Mouse (Mus musculus): ENCODE data around the gene Sesn3. TPM values are rescaled to one million over a fixed set of nuclear protein-coding genes. Genes with fewer than 3 reads are reported as not detected.

Gene Sesn3
- total and polyA plus RNA-seq, 3 experiments, result 1.5 to 6.0 TPM; not detected in 1

DNA sequence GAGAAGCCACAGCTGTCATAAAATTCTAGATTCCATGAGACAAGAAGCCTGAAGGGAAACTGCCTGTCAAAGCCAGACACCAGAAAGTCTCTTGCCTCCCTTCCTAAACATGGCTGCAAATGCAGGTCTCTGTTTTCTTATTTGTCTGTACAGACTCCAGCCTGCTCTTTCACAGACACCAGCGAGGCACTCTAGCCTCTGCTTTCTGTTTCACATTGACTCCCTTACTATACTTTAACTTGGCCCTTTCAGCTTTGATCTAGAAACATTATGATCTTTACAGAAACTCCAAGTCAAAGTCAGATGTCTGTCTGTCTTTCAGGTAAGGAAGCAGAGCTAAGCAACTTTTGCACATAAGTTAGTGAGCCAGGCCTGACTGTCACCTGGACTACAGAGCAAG lies 77.5 kb downstream of the Sesn3 start:
- no peaks in the 10 kb centered on the region for H3K9me3 ChIP-seq (replicated peaks; ENCODE audit: insufficient read depth, low read length)
- TF ChIP-seq MYB (IDR thresholded peaks at IDR 0.05; ENCODE audit: low read depth, low read length), result no peak
- TF ChIP-seq BHLHE40 (IDR thresholded peaks at IDR 0.05; ENCODE audit: borderline replicate concordance, low read depth, low read length), result no peak
- no peak for TF ChIP-seq POLR2A (IDR thresholded peaks at IDR 0.05; ENCODE audit: control insufficient read depth in 1 of 2, insufficient read depth in 1 of 2, low read depth in 1 of 2, low read length in 2 of 2, poor library complexity in 1 of 2)
- TF ChIP-seq E2F4 (IDR thresholded peaks at IDR 0.05; ENCODE audit: borderline replicate concordance, low read depth, low read length), result no peak
- TF ChIP-seq TBP (IDR thresholded peaks at IDR 0.05; ENCODE audit: low read depth, low read length), result no peak
- no peak for TF ChIP-seq HCFC1 (IDR thresholded peaks at IDR 0.05; ENCODE audit: low read depth, low read length)
- TF ChIP-seq ZMIZ1 (IDR thresholded peaks at IDR 0.05; ENCODE audit: low read depth, low read length), result no peak
- TF ChIP-seq MAZ (IDR thresholded peaks at IDR 0.05; ENCODE audit: low read depth, low read length), result no peak
- TF ChIP-seq MAX (IDR thresholded peaks at IDR 0.05; ENCODE audit: low read length), result no peak
- TF ChIP-seq TCF12 (IDR thresholded peaks at IDR 0.05; ENCODE audit: low read depth, low read length), result no peak
- no peaks in the 10 kb centered on the region for H3K36me3 ChIP-seq (ENCODE audit: control insufficient read depth in 1 of 2, insufficient read depth in 2 of 2, low read length in 2 of 2)
- H3K9ac ChIP-seq (ENCODE audit: control insufficient read depth, low read depth, low read length, poor library complexity, severe bottlenecking), result no peak overlapping the region
- no peaks in the 10 kb centered on the region for H3K27me3 ChIP-seq (ENCODE audit: control insufficient read depth in 1 of 2, insufficient read depth in 2 of 2, low read length in 2 of 2)
- no peak overlapping the region for H3K4me3 ChIP-seq (ENCODE audit: control insufficient read depth in 1 of 2, insufficient read depth in 1 of 2, low read depth in 2 of 2, low read length in 2 of 2)
- H3K27ac ChIP-seq (ENCODE audit: control insufficient read depth, low read depth, low read length), result no peak overlapping the region
- no peaks in the 10 kb centered on the region for H3K4me1 ChIP-seq (ENCODE audit: control insufficient read depth in 1 of 2, insufficient read depth in 2 of 2, low read length in 2 of 2)
- H3K79me2 ChIP-seq (ENCODE audit: control insufficient read depth, insufficient read depth, low read length, poor library complexity), result no peaks in the 10 kb centered on the region
- no peak for DNase-seq (ENCODE audit: low read depth, low spot score)

DNA sequence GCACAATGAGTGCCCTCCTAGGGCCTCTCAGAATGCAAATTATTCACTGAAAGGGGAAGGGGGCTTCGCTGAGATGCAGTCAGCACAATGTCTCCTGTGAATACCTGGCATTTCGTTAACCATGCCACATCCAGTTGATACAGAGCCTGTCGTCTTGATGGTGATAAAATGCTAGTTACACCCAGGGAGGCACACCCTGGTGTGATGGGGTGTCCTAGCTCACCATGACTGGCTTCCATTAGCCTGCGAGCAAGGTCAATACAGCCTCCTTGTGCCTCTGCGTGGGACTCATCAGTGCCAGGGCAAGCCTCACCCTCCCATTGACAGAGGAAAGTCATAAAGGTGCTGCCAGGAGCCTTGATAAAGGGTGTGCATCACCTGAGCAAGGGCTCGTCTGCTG lies 80.0 kb downstream of the Sesn3 start:
- no peaks in the 10 kb centered on the region for H3K79me2 ChIP-seq (ENCODE audit: control insufficient read depth, insufficient read depth, low read length, poor library complexity)
- H3K36me3 ChIP-seq (ENCODE audit: control insufficient read depth in 1 of 2, insufficient read depth in 2 of 2, low read length in 2 of 2), result no peaks in the 10 kb centered on the region
- H3K9me3 ChIP-seq (replicated peaks; ENCODE audit: insufficient read depth, low read length), result no peaks in the 10 kb centered on the region
- H3K9ac ChIP-seq (ENCODE audit: control insufficient read depth, low read depth, low read length, poor library complexity, severe bottlenecking), result no peak overlapping the region
- H3K27ac ChIP-seq (ENCODE audit: control insufficient read depth, low read depth, low read length), result no peak overlapping the region
- TF ChIP-seq CTCF (IDR thresholded peaks at IDR 0.05 in 2 of 3, conservative IDR thresholded peaks at IDR 0.05 in 1 of 3; ENCODE audit: control insufficient read depth in 1 of 3, insufficient read depth in 1 of 3, low read depth in 2 of 3, low read length in 3 of 3, poor library complexity in 1 of 3, severe bottlenecking in 1 of 3) (no peak), KAT2A (conservative IDR thresholded peaks at IDR 0.05; ENCODE audit: low read depth, low read length) (no peak)
- H3K4me3 ChIP-seq (ENCODE audit: control insufficient read depth in 1 of 2, insufficient read depth in 1 of 2, low read depth in 2 of 2, low read length in 2 of 2), result no peak overlapping the region
- no peaks in the 10 kb centered on the region for H3K27me3 ChIP-seq (ENCODE audit: control insufficient read depth in 1 of 2, insufficient read depth in 2 of 2, low read length in 2 of 2)
- H3K4me1 ChIP-seq (ENCODE audit: control insufficient read depth in 1 of 2, insufficient read depth in 2 of 2, low read length in 2 of 2), result no peaks in the 10 kb centered on the region
- DNase-seq (ENCODE audit: low read depth, low spot score), result no peak

DNA sequence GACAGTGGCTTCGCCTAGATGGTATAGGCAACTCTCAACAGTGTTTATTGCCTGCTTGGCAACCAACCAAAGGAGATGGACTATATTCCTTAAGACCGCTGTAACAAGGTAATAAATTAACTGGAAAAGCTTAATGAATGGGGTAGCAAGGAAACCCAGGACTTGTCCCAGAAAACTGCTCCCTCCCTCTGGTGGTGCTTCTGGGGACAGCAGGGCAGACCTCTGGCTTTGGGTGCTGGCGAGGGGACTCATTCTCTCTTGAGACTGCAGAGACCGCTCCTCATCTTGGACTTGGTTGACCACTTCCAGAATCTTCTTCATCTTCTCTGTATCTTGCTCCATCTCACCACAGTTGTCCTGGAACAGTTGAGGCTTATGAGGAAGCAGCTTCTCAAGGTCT lies 82.2 kb downstream of the Sesn3 start:
- H3K36me3 ChIP-seq (ENCODE audit: control insufficient read depth in 1 of 2, insufficient read depth in 2 of 2, low read length in 2 of 2), result no peaks in the 10 kb centered on the region
- no peaks in the 10 kb centered on the region for H3K27me3 ChIP-seq (ENCODE audit: control insufficient read depth in 1 of 2, insufficient read depth in 2 of 2, low read length in 2 of 2)
- DNase-seq (ENCODE audit: low read depth, low spot score), result no peak
- H3K9ac ChIP-seq (ENCODE audit: control insufficient read depth, low read depth, low read length, poor library complexity, severe bottlenecking), result no peak overlapping the region
- H3K27ac ChIP-seq (ENCODE audit: control insufficient read depth, low read depth, low read length), result no peak overlapping the region
- no peaks in the 10 kb centered on the region for H3K79me2 ChIP-seq (ENCODE audit: control insufficient read depth, insufficient read depth, low read length, poor library complexity)
- no peak overlapping the region for H3K4me3 ChIP-seq (ENCODE audit: control insufficient read depth in 1 of 2, insufficient read depth in 1 of 2, low read depth in 2 of 2, low read length in 2 of 2)
- no peaks in the 10 kb centered on the region for H3K9me3 ChIP-seq (replicated peaks; ENCODE audit: insufficient read depth, low read length)
- no peaks in the 10 kb centered on the region for H3K4me1 ChIP-seq (ENCODE audit: control insufficient read depth in 1 of 2, insufficient read depth in 2 of 2, low read length in 2 of 2)
- no peak for TF ChIP-seq GATA1 (IDR thresholded peaks at IDR 0.05; ENCODE audit: low read depth, low read length)
- peak; percentile 61 for TF ChIP-seq SMC3 (IDR thresholded peaks at IDR 0.05; ENCODE audit: low read depth, low read length)
- no peak for TF ChIP-seq CHD2 (IDR thresholded peaks at IDR 0.05; ENCODE audit: low read length)
- no peak for TF ChIP-seq POLR2AphosphoS2 (IDR thresholded peaks at IDR 0.05; ENCODE audit: low read length)
- TF ChIP-seq RCOR1 (IDR thresholded peaks at IDR 0.05; ENCODE audit: low read depth, low read length), result no peak
- peak; percentile 56 to 73 (median 63) for TF ChIP-seq CTCF (IDR thresholded peaks at IDR 0.05 in 2 of 3, conservative IDR thresholded peaks at IDR 0.05 in 1 of 3; ENCODE audit: control insufficient read depth in 1 of 3, insufficient read depth in 1 of 3, low read depth in 2 of 3, low read length in 3 of 3, poor library complexity in 1 of 3, severe bottlenecking in 1 of 3)
- peak; percentile 27 for TF ChIP-seq RAD21 (IDR thresholded peaks at IDR 0.05; ENCODE audit: low read depth, low read length)
- no peak for TF ChIP-seq POLR2A (IDR thresholded peaks at IDR 0.05; ENCODE audit: control insufficient read depth in 1 of 2, insufficient read depth in 1 of 2, low read depth in 1 of 2, low read length in 2 of 2, poor library complexity in 1 of 2)
- no peak for TF ChIP-seq UBTF (IDR thresholded peaks at IDR 0.05; ENCODE audit: borderline replicate concordance, insufficient read depth, low read depth, low read length)
- TF ChIP-seq TBP (IDR thresholded peaks at IDR 0.05; ENCODE audit: low read depth, low read length), result no peak

Data from MEL (cell line).